Mouse (Mus musculus) spleen, adult 12 weeks (tissue): ENCODE measurements around the gene Sirt7.

Source experiments
- DNase-seq: peaks from one replicate; pipeline ENCODE4 v3.0.0; 2022; ENCODE audit warnings: low spot score

Sirt7 gene

DNA sequence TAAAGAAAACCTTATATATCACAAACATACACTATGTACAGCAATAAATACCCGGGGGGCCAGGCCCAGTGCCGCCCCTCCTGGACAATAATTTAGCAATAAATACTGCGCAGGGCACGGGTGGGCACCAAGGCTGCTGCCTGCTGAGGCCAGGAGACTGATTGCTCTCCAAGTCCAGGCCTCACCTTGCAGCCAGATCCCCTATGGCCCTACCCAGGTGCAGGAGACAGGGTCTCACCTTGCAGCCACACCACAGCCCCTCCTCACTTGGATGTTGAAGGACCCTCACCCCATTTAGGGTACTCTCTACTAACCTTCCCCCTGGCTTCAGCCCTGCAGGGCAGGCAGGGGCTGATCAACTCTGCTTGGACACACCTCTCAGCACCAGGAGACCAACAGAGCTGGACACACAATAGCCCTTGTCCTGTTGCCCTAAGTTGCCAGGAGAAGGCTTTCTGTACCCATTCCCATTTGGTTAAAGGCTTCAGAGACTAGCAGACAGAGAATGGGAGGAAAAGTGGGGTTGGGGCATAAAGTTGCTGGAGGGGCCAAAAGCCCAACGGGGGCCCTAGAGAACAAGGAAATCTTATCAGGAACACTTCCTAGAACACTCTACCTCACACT lies at the start of gene Sirt7:
Sirt7 (minus strand) TSS at position 89 of the 624 bp plus-strand sequence.
- no peak for DNase-seq

DNA sequence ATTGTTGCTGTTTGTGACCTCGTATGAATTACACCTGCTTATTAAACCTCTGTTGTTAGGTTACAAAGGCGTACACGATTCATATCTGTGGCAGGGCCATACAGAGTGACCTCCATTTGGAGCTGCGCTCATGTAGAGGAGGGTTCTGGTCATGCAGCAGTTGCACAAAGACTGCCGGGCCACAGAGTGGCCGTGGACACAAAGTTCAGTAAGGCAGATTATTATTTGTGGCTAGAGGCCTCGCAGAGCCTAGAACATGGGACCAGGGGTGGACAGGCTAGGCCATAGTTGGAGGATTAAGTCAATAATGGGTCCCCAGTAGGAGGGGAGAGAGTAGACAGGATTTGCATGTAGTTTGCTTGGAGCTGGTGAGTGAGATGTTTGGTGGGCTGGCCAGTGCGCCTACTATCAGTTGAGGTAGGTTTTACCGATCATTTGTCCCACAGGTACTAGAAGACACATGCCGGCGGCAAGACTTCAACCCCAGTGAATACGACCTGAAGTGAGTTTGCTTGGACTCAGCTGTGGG lies 48.6 kb upstream of the Sirt7 start:
- DNase-seq = no peak

DNA sequence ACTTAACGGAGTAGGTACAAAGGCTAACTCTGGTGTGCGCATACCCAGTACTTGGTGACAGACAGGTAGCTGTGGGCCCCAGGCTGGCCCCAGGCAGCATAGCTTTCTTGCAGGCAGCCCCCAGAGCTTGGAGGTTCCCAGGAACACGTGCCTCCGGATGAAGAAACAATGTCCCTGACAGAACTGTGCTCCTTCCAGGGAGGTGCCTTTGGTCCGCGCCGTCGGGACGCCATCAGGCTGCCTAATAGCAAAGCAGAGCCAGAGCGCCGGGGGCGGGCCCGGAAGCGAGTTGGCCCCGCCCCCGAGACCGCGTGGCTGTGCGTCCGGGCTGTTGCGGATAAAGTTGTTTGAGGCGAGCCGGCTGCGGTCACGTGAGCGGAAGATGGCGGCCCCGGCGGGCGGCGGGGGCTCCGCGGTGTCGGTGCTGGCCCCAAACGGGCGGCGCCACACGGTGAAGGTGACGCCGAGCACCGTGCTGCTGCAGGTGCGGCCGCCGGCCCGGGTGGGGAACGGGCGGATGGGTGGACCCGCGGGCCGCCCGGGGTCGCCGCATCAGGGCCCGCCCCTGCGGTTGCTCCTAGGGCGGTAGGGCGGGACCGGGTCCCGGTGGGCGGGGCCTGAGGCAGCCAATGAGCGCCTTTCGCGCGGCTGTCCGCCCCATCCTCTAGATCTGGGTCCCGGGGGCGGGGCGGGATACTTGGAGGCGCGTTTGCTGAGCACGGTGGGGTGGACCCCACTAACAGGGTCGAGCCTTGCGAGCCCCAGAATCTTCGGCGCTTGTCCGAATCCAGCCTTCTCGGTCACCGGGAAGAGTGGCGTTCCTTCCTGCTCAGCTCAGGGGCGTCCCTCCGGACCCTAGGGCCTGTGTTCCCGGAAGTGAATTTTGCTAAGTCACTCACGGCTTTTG lies 47.9 kb upstream of the Sirt7 start, which contains the start of gene Aspscr1:
Aspscr1 (plus strand) TSS at position 287 of the 907 bp plus-strand sequence.
- peak; percentile 94 for DNase-seq

DNA sequence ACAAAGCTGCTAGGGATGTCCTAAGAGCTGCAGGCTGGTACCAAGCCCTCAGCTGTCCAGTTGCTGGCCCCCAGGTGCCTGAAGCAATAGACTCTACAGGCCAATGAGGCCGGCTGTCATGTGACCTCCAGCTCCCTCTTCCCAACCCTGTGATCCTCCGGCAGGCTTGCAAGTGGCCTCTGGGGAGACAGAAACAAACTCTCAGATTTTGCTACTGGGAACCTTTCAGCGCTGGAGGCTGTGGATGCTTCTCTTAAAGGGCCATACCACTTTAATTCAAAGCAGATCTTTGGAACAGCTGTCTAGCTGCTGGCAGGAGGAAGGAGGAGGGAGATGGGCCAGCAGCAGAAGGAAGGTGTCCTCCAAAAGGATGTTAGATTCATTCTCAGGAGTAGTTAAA lies 41.6 kb upstream of the Sirt7 start:
- DNase-seq = no peak

DNA sequence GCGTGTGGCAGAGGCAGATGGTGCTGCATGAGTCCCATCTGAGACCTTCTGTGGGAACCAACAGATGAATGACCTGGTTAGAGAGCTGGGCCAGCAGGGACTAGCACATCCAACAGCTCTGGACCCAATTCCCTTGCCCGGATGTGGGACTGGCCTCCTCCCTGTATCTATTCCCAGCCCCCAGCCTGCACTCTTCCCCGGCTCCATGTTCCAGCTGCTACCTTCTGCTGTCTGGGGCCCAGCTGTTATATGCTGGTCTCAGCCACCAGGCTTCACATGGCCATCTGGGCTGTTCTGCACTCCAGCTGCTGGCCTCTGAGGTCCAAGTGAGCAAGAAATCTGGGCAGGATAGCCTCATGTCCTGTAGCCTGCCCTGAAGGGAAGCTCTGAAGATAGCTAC lies 40.4 kb upstream of the Sirt7 start:
- DNase-seq = no peak

DNA sequence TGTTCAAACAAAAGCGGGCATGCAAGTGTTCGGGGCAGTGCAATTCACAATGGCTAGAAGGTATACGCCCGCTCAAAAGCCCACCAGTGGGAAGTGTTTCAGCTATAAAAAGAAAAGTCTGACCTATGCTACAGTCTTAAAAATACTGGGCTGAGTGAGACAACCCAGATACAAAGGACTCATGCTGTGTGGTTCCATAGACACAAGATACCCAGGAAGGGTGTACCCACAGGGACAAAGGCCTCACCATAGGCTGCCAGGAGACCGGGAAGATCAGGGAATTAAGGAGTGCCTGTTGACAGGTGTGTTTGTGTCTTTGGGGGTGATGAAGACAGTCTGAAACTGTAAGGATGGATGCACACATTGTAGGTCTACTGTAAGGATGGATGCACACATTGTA lies 38.7 kb upstream of the Sirt7 start:
- no peak for DNase-seq

DNA sequence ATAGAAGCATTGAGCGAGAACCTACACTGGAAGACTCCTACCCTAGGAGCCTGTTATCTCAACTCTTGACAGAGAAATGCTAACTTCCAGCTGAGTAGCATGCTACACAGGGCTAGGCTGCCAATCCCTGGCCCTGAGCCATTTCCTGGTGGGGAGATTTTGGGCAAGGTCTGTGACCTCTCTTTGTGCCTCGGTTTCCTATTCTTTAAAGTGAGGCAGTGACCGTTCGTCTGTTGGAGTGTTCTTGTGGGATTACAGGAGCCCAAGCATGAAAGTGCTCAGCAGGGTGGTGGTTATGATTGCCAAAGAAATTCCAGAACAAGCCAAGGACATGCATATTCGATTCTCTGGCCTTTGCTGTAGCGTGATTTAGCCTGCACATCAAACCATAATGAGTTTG lies 37.7 kb upstream of the Sirt7 start:
- DNase-seq = no peak

DNA sequence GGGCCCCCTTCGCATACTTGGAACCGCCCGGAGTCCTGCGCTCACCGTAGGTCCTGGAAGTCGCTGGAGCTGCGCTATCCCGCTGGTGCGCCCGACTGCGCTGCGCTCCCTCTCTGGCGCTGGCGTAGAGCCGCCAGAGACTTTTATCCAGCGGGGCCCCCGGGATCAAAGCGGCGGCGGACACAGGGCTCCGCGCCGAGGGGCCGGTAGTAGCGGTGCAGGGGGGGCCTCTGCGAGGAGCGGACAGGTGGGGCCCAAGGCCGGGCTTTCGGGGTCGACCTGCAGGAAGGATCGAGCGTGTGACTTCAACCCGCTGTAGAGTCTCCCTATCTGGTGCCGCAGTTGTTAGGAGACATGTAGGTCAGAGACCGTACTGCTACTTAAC lies 36.0 kb upstream of the Sirt7 start, which contains the start of gene Notum:
Notum (minus strand) TSS at position 100 of the 385 bp plus-strand sequence.
- DNase-seq = no peak

DNA sequence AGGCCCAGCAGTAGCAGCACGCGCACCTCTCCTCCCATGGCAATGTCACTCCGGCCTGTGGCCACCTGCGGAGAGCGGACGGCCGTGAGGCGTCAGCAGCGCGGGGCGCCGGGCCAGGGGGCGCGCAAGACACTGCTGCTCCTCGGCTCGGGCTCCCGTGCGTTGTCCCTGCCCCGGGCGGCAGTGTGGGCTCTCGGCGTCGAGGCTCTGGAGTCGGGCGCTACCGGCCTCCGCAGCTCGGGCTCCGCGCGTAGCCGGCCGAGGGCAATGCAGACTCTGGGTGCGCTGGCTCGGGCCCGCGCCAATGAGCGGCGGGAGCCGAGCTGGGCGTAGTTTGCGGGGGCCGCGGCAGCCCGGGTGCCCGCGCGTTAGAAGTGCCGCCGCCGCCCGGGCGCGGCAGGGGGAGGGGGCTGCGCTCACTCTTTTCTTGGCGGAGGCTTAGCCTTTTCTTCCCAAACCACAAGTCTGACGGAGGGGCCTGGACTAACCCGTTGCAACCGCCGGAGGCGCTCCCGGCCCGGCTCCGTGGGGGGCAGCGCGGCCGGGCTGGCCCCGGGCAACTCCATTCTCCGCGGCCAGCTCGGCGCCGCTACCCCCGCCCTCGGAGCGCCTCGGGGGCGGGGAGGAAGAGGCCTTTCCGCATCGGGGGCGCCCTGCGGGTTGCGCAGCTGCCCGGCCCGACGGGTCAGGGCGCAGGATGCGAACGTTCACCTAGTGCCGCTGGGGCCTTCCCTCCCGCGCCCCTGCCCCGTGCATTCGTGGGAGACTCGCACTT lies 35.4 kb upstream of the Sirt7 start:
- no peak for DNase-seq

DNA sequence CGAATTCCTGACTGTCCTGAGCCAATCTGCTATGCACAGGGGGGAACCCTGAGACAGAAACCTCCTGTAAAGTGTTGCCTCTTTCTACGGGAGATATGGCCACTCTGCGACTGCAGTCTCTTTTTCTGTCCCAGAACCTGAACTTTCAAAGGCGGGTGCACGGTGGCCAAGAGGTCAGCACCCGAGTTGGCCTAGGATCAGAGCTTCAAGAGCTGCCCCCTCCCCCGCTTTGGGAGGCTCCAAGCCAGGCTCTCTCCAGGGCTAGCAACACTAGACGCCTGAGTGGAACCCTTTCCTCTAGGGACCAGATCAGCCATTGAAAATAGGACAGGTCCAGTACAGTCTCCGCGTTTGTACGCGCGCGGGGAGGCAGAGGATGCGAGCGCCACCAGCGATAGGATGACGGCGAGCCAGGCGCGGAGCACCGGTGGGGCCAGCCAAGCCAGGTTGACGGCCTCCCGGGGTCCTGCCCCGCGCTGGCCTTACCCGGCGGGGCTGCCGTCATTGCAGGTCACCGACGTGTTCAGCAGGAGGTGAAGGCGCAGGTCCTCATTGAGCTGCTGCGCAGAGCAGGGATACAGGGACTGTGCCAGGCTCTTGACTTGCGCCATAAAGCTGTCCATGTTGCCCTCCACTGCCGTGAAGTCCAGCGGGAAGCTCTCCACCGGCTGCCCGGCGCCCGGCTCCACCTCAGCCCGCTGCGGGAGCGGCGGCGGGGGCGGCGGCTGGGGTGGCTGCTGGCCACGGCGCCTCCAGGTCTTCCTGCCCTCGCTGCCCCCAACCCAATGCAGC lies 34.7 kb upstream of the Sirt7 start:
- no peak for DNase-seq

DNA sequence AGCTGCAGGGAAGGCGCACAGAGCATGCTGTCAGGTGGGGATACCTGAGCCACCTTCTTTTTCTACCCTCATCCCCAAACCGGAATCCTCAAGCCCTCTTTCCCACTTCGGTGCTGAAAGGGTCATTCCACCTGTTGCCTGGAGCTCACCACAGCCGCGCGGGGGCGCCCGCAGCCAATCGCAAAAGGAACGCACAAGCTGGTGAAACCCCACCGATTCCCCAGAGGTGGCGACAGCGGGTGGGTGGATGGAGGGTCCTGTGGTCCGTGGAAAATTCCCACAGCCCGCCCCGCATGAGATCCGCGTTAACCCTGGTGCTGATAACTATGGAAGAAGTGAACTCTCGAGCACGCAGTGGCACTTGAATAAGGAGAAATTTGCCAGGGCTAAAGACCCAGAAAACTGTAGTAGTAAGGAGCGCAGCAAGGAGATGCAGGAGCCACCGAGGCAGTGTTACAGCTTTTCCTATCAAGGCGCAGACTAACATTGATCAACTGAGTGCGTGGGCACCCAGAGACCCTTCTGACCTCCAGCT lies 33.9 kb upstream of the Sirt7 start:
- DNase-seq = peak; percentile 68

DNA sequence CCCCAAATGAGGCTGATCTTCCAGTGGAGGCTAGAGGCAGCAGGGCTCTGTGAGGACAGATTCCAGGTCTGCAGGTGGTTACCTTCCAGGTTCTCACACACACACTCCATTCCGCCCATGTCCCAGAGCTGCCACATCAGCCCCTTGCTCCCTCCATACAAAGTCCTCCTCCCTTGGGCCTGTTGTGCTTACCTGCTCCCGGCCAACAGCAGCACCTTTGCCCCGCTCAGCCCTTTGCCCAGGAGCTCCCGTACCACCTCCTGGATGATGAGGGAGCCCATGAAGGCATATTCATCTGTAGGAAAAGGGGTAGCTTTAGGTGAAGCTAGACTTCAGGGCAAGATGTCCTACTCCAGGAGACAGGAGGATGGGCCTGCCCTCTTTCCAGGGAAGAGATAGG lies 32.3 kb upstream of the Sirt7 start:
- no peak for DNase-seq

DNA sequence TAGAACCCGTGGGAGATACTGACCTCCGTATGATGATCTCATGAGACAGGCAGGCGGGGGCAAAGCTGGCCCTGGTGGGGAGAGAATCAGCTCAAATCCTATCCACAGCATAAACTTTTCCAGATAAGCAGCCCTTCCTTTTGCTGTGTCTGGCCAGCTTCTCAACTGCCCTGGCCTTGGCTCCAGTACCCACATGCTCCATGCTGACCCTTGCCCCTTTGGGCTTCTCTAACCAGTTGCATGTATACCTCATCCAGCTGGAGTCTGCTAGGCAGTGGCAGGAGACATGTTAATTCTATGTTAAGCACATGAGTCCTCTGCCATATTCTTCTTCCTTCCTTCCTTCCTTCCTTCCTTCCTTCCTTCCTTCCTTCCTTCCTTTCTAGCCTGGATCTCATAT lies 29.7 kb upstream of the Sirt7 start:
- no peak for DNase-seq

DNA sequence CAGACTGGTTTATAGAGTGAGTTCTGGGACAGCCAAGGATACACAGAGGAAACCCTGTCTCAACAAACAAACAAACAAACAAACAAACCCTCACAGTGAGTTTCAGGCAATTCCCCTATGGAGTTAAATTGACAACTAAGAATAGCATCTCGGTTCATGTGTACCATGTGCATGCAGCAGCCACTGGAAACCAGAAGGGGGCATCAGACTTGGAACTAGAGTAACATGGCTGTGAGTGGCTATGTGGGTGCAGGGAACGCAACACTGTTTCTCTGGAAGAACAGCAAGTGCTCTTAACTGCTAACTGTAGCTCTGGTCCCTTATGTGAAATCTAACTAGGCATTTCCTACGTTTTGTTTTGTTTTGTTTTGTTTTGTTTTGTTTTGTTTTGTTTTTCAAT lies 26.8 kb upstream of the Sirt7 start:
- DNase-seq = no peak

DNA sequence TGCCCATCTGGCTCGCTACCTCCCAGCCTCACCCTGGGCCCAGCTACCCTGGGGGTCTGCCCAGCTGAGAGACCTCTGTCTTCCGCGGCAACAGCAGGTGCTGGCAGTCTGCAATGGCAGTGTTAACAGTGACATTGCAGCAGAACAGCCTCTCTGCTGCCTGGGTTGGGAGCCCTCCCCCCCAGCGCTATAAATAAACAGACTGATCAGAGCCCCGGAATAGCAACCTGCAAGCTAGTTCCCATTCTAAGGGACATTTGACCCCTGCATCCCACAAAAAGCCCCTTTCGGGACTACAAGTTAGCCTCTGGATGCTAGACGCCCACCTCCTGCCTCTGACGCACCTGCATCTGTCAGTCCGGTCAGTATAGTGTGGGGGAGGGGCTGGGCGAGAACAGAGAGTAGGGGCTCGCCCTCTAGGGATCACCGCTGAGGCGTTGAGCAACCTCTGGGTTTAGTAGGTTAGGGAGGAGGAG lies 23.0 kb upstream of the Sirt7 start, which contains the start of gene Myadml2:
Myadml2 (minus strand) TSS at position 158 of the 476 bp plus-strand sequence.
- no peak for DNase-seq

DNA sequence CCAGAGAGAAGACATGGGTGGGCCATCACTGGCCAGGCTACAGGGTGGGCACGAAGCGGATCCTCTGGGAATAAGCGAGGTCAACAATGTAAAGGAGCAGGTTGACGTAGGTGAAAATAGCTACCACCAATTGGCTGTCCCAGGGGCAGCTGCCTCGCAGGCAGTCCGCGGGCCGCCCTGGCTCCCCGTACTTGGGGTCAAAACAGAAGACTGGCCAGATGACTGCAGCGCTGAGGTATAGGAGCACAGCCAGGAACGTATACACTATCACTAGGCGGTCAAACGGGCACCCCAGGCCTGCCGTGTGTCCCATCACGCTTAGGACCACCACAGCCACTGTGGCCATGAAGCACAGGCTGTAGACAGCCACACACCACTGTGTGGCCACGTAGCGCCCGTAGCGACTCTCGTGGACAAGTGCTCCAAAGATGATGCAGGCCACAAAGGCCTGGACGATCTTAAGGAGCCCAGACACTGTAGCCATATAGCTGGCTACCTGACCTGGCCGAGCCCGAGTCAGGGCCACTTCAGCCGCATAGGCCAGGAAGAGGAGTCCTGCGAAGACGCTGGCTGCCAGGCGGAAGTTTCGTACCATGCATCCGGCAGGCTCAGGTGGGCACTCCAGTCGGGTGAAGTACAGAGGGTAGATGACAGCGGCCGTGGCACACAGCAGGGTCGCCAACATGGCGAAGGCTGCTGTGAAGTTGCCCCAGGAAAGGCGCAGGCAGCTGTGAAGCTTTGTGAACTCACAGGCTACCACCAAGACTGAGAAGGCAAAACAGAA lies 22.2 kb upstream of the Sirt7 start:
- DNase-seq = no peak

DNA sequence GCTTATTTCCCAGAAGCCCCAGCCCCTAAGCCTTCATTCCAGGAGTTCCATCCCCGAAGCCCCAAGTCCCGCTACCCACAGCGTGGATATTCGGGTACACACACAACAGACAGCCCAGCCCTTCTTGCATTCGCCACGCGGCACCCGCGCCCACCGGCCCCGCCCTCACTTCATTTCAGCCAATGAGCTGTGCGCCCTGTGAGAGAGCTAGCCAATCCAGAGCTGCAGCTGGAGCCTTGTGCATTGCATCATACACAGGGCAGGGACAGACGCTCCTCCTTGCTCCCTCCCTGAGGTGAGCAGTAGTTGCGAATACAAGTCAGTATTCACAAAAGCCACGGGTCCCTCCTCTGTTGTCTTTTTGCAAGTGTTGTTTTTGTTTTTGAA lies 18.6 kb upstream of the Sirt7 start, which contains the start of gene Pycr1:
Pycr1 (minus strand) TSS at position 169 of the 387 bp plus-strand sequence.
- DNase-seq = peak; percentile 88

DNA sequence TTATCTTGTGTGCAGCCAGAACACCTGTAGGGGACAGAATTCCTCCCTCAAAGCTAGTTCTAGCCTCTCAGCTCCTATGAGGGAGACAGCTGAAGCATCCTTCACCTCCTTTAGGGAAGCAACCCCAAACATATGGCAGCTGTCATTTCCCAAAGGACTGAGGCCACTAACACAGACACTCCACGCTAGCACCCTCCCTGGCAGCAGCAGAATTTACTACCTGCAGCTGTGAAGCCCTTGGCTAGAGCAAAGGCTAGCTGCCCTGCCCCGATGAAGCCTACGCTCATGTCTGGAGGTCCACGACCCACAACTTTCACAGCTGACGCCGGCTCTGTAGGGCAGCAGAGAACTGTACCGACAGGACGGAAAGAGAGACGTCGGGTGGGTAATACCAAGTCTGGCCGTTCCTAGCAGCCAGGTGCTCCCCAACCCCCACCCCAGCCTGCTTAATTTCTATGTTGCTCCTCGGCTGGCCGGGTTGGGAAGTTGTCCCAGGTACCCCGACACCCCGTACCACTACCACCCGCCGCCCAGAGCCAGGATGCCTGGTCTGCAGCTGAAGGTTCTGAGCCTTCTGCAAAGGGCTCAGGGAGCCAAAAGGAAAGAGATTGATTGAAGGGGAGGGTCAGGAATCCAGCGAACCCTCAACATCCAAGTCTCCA lies 18.0 kb upstream of the Sirt7 start:
- no peak for DNase-seq

DNA sequence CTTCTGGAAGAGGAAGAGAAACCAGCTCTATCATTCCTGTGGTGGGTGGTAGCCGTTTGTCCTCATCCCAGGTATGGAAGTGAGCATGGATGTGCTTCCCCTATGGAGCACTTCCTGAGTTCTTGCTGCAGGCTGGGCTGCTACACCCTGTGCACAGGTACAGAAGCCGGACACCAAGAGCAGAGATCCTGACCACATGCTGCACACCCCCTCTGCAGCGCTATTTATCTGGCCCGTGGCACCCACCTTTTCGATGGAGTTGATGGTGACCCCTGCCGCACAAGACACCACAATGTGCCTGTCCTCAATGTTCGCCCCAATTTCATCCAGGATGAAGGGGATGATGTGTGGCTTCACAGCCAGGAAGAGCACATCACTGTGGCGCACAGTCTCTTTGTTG lies 16.8 kb upstream of the Sirt7 start:
- no peak for DNase-seq

DNA sequence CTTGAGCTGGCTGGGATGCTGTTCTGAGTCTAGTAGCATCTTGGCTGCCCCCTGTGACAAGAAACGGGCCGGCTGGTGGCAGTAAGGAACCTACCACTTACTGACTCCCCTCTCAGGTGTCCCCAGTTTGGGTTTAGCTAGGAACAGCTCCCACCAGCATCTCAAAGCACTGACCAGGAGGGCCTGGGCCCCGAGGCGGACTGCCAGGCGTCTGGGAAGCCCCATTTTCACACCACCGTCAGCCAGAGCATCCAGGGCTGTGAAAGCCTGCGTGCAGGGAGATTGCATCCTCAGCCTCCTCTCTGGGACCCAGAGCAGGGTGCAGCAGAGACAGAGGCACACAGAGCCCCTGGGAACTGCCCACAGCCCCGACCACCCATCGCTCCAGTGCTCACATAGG lies 16.2 kb upstream of the Sirt7 start:
- DNase-seq = no peak
